17 mouse cellular contexts compared by ENCODE assay signal in the genomic region with DNA sequence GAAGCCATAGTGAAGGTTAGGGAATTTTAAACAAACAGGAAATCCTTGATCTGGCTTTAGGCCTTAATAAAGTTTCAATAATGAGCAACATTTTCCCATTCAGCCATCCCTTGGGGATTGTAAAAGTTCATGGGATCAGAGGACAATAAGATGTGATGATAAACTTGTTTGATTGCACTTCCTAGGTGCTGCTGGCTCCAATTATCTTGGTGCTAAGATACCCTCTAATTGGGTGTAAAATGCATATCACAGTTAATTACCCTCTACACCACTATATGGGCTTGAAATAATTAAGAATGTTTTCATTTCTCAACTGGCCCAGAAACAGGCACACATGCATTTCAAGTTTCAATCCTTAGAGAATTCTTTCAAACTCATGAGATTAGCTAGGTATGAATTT.
"Had no signal": no experiment of that assay in that cellular context is flagged by ENCODE, and none has a peak within 500 bp of the region (broad histone marks: within the 10 kb centered on the region; RNA-seq: fewer than 3 reads in every experiment).

No protein-coding gene starts in this region.

- H3K27ac ChIP-seq: midbrain, embryonic 10.5 days; midbrain, embryonic 13.5 days; midbrain, embryonic 15.5 days; neural tube, embryonic 13.5 days; neural tube, embryonic 15.5 days had no signal

- ATAC-seq: midbrain, embryonic 13.5 days; midbrain, embryonic 15.5 days had no signal

- H3K36me3 ChIP-seq: midbrain, embryonic 10.5 days; midbrain, embryonic 13.5 days; midbrain, embryonic 15.5 days; neural tube, embryonic 13.5 days; neural tube, embryonic 15.5 days had no signal

- H3K4me1 ChIP-seq: midbrain, embryonic 10.5 days; midbrain, embryonic 13.5 days; midbrain, embryonic 15.5 days; neural tube, embryonic 13.5 days; neural tube, embryonic 15.5 days had no signal

- DNase-seq: lung, adult 18-20 months; lung, embryonic 14.5 days; lung, postnatal 10 days; lung, postnatal 4 days; right cerebral cortex, adult 18-20 months; right cerebral cortex, postnatal 25 days; right cerebral cortex, postnatal 4 days; spleen, adult 18-20 months; thymus, adult 18-20 months; thymus, postnatal 14 days; thymus, postnatal 36 days had no signal

- H3K9ac ChIP-seq: lung, embryonic 14.5 days; midbrain, embryonic 13.5 days; midbrain, embryonic 15.5 days; neural tube, embryonic 13.5 days; neural tube, embryonic 15.5 days had no signal

- H3K27me3 ChIP-seq: midbrain, embryonic 13.5 days; midbrain, embryonic 15.5 days; neural tube, embryonic 13.5 days; neural tube, embryonic 15.5 days had no signal

- H3K4me2 ChIP-seq: lung, embryonic 14.5 days; midbrain, embryonic 13.5 days; midbrain, embryonic 15.5 days; neural tube, embryonic 13.5 days; neural tube, embryonic 15.5 days had no signal

- H3K4me3 ChIP-seq: midbrain, embryonic 10.5 days; midbrain, embryonic 13.5 days; midbrain, embryonic 15.5 days; myocyte; neural tube, embryonic 13.5 days; neural tube, embryonic 15.5 days had no signal

- H3K9me3 ChIP-seq: midbrain, embryonic 10.5 days; midbrain, embryonic 13.5 days; midbrain, embryonic 15.5 days; neural tube, embryonic 13.5 days; neural tube, embryonic 15.5 days had no signal
